Mouse (Mus musculus) left cerebral cortex, adult 2 months (tissue): Measurements from ENCODE around the gene Snx3. TPM values are rescaled to one million over a fixed set of nuclear protein-coding genes. Genes with fewer than 3 reads are reported as not detected.

Experiments used
- DNase-seq, 2 experiments: peaks; one replicate each; pipeline ENCODE4 v3.0.0; 2021 to 2022; ENCODE audit warnings: low spot score in 2 of 2, mixed read lengths in 1 of 2; ENCODE audit errors: extremely low spot score in 1 of 2
- H3K27ac ChIP-seq: fragments of 200-600 bp; 2 replicates; pipeline ENCODE4 v1.8.1; 2022
- H3K4me3 ChIP-seq: fragments of 200-600 bp; 2 replicates; pipeline ENCODE4 v1.8.1; 2022
- CTCF ChIP-seq: fragments of 200-600 bp; IDR thresholded peaks from 2 replicates; pipeline ENCODE4 v1.8.1; 2022; ENCODE audit warnings: antibody characterized with exemption, mild to moderate bottlenecking, moderate library complexity
- intact Hi-C: fragments of 180-260 bp; cut with DNase I; formaldehyde crosslinking; loops from one replicate; pipeline ENCODE4 v1.15.1; 2025
- total RNA-seq, 2 experiments: library from RNA; stranded (reverse); gene quantifications; 2 replicates each; pipeline ENCODE4 v1.2.3; 2021

The Snx3 gene
- total RNA-seq, 2 experiments from 2014 or later = 196 to 198 TPM

GRCm38 (mm10) chr10:42480719-42481118 is 21.1 kb upstream of the Snx3 start:
- H3K4me3 ChIP-seq = no peak overlapping the region
- intact Hi-C loops = no loop called here
- DNase-seq = no peak

DNA sequence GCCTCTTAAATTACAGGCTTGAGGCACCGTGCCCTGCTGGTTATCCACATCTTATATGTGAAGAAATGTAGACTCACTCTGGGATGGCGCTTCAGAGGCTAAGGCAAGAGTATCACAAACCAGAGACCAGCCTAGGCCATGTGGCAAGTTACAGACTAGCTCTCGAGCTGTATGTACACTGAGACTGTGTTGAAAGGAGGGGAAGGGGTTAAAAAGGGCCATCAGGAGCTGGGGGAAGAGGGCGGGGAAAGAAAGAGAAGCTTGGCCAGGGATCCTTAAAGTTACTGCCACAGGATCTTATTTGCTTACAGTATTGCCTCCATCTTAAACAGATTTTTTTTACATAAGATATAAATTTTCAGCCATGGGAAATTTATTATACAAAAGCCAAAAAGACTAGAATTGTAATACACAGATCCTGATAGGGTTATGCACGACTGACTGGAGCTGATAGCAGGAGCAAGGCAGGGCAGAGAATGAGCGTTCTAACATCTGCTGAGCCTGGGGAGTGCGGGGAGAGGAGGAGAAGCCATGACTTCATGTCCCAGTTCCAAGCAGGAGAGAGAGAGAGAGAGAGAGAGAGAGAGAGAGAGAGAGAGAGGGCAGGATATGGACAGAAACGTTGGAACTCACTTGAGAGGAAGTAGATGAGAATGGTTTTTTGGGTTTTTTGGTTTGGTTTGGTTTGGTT is 13.1 kb upstream of the Snx3 start:
- Histone ChIP-seq H3K27ac (no peak overlapping the region), H3K4me3 (no peak overlapping the region)
- TF ChIP-seq CTCF = no peak
- no peak for DNase-seq
- intact Hi-C loops = no loop called here

More at GRCm38 (mm10) chr10:42480719-42481118, 21.1 kb upstream of the Snx3 start:
- TF ChIP-seq CTCF = no peak
- no peak overlapping the region for H3K27ac ChIP-seq

GRCm38 (mm10) chr10:42491158-42491557 is 10.7 kb upstream of the Snx3 start:
- intact Hi-C loops = no loop called here
- no peak for DNase-seq
- no peak for TF ChIP-seq CTCF
- Histone ChIP-seq H3K27ac (no peak overlapping the region), H3K4me3 (no peak overlapping the region)

GRCm38 (mm10) chr10:42492027-42492771 is 9.6 kb upstream of the Snx3 start:
- no peak for DNase-seq
- Histone ChIP-seq H3K4me3 (no peak overlapping the region), H3K27ac (no peak overlapping the region)
- intact Hi-C loops = no loop called here
- no peak for TF ChIP-seq CTCF

GRCm38 (mm10) chr10:42493000-42493399 is 8.8 kb upstream of the Snx3 start:
- TF ChIP-seq CTCF = no peak
- H3K4me3 ChIP-seq = no peak overlapping the region
- DNase-seq = no peak

GRCm38 (mm10) chr10:42500611-42501010 is 1.2 kb upstream of the Snx3 start:
- no peak overlapping the region for H3K27ac ChIP-seq
- no peak overlapping the region for H3K4me3 ChIP-seq
- intact Hi-C loops = loop anchor here (1.0 to 5.0 kb wide), 2 partner anchors 22 to 137 kb away; partner anchors contain the start of gene Afg1l
- no peak for DNase-seq
- no peak for TF ChIP-seq CTCF

More at GRCm38 (mm10) chr10:42493000-42493399, 8.8 kb upstream of the Snx3 start:
- intact Hi-C loops = no loop called here
- no peak overlapping the region for H3K27ac ChIP-seq

DNA sequence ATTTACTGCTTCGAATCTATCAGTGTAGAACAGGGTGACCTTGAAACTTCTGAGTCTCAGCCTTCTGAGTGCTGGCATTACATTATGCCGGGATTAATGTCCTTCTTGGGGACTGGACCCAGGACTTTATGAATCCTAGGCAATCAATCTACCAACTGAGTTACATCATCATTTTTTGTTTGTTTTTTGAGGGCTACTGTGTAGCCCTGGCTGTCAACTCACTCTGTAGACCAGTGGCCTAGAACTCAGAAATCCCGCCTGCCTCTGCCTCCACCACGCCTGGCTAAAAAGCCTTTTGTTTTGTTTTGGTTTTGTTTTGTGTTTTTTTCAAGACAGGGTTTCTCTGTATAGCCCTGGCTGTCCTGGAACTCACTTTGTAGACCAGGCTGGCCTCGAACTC is 669 bp upstream of the Snx3 start:
- no peak for DNase-seq
- Histone ChIP-seq H3K4me3 (no peak overlapping the region; the same call in 1 of the 2 replicates), H3K27ac (peak overlapping the region; percentile 99)
- no peak for TF ChIP-seq CTCF
- intact Hi-C loops = loop anchor here (1.0 to 5.0 kb wide), 2 partner anchors 23 to 136 kb away; partner anchors contain the start of gene Afg1l

- no peak for TF ChIP-seq CTCF
- Histone ChIP-seq H3K4me3 (peak overlapping the region; percentile 91), H3K27ac (peak overlapping the region; percentile 99)
- intact Hi-C loops = loop anchor here (5.0 kb wide), 1 partner anchor 135 kb away; no protein-coding TSS in a partner anchor
- peak; percentile 61 to 69 for DNase-seq
Measured at GRCm38 (mm10) chr10:42502349-42503111, 700 bp downstream of the Snx3 start.

GRCm38 (mm10) chr10:42504096-42504710 is 2.4 kb downstream of the Snx3 start:
- Histone ChIP-seq H3K27ac (no peak overlapping the region), H3K4me3 (no peak overlapping the region)
- TF ChIP-seq CTCF = no peak
- no peak for DNase-seq
- intact Hi-C loops = loop anchor here (5.0 kb wide), 1 partner anchor 133 kb away; no protein-coding TSS in a partner anchor

DNA sequence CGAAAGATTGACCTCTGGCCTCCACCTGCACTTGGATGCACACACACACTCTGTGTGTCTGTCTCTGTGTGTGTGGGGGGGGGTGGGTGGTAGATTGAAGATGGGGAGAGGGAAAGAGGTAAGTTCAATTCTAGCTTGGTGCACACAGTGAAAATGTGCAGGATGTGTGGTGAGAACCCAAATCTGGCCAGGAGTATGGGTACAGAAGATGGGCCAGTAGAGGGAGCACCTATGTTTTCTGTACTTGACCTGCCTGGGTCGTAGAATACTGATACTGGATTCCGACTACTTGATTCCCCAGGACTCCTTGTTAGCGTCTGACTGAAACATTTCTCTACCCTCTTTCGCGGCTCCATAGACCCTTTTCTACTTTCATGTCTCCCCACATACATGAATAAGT is 8.3 kb downstream of the Snx3 start:
- TF ChIP-seq CTCF = peak; percentile 26
- intact Hi-C loops = no loop called here
- no peak for DNase-seq
- no peak overlapping the region for H3K4me3 ChIP-seq
- H3K27ac ChIP-seq = no peak overlapping the region
